Mouse (Mus musculus) G1E (cell line): ENCODE results near the gene Olfr1392. TPM values are rescaled to one million over a fixed set of nuclear protein-coding genes. Genes with fewer than 3 reads are reported as not detected.
A peak's percentile ranks its signal among the peaks of the same experiment; 100 is the strongest.

ENCODE experiments used
- ATAC-seq: 2 replicates; pipeline ENCODE4 v1.8.0; 2016; ENCODE audit warnings: mild to moderate bottlenecking; ENCODE audit not compliant: insufficient number of reproducible peaks, poor library complexity, low FRiP score, severe bottlenecking; ENCODE audit errors: extremely low read depth
- DNase-seq: peaks from one replicate; pipeline ENCODE4 v3.0.0; 2012; ENCODE audit warnings: low spot score
- H3K27me3 ChIP-seq: 2 replicates; pipeline ENCODE4 v1.6.1; 2012; ENCODE audit warnings: mild to moderate bottlenecking, low read length, inconsistent platforms; ENCODE audit not compliant: insufficient read depth
- H3K36me3 ChIP-seq: replicated peaks from 2 replicates; pipeline ENCODE3; 2012; ENCODE audit warnings: mild to moderate bottlenecking, inconsistent platforms
- H3K4me1 ChIP-seq: 2 replicates; pipeline ENCODE4 v1.6.1; 2012; ENCODE audit warnings: low read depth, low read length, inconsistent platforms, mixed read lengths; ENCODE audit not compliant: insufficient read depth
- H3K4me3 ChIP-seq: 2 replicates; pipeline ENCODE4 v1.5.1; 2012; ENCODE audit warnings: low read depth, mild to moderate bottlenecking, inconsistent platforms, low read length, moderate library complexity, mixed read lengths
- H3K9me3 ChIP-seq: replicated peaks from 2 replicates; pipeline ENCODE4 v1.6.1; 2012; ENCODE audit warnings: inconsistent platforms
- CTCF ChIP-seq: IDR thresholded peaks from 2 replicates; pipeline ENCODE4 v1.5.1; 2012; ENCODE audit warnings: low read depth, low read length, inconsistent platforms, mixed read lengths
- GATA1 ChIP-seq: IDR thresholded peaks from 2 replicates; pipeline ENCODE4 v1.6.1; 2012; ENCODE audit warnings: borderline replicate concordance, low read length, inconsistent platforms, mixed read lengths
- GATA2 ChIP-seq: IDR thresholded peaks from 2 replicates; pipeline ENCODE4 v1.6.1; 2012; ENCODE audit warnings: low read depth, low read length, inconsistent platforms, borderline replicate concordance
- POLR2AphosphoS5 ChIP-seq: IDR thresholded peaks from 2 replicates; pipeline ENCODE4 v1.6.1; 2012; ENCODE audit warnings: low read depth, low read length, inconsistent platforms; ENCODE audit not compliant: insufficient replicate concordance
- TAL1 ChIP-seq: conservative IDR thresholded peaks from 2 replicates; pipeline ENCODE4 v1.6.1; 2012; ENCODE audit warnings: low read depth, low read length, inconsistent platforms, mixed read lengths
- polyA plus RNA-seq: library from polyadenylated mRNA; stranded (reverse); fragments of >175 nt; gene quantifications from 2 replicates; pipeline ENCODE4 v1.2.3, GENCODE M21; 2012
- total RNA-seq, 2 experiments: library from RNA; stranded (forward) in 1 of 2; stranded (reverse) in 1 of 2; fragments of 200-1000 nt in 1 of 2; fragments of >200 nt in 1 of 2; fragmentation: Nextera tagmentation in 1 of 2; gene quantifications; 2 replicates each; pipeline ENCODE4 v1.2.3; 2014 to 2017

Olfr1392 gene
- total and polyA plus RNA-seq, 3 experiments: 0.11 TPM; not detected in 2

DNA sequence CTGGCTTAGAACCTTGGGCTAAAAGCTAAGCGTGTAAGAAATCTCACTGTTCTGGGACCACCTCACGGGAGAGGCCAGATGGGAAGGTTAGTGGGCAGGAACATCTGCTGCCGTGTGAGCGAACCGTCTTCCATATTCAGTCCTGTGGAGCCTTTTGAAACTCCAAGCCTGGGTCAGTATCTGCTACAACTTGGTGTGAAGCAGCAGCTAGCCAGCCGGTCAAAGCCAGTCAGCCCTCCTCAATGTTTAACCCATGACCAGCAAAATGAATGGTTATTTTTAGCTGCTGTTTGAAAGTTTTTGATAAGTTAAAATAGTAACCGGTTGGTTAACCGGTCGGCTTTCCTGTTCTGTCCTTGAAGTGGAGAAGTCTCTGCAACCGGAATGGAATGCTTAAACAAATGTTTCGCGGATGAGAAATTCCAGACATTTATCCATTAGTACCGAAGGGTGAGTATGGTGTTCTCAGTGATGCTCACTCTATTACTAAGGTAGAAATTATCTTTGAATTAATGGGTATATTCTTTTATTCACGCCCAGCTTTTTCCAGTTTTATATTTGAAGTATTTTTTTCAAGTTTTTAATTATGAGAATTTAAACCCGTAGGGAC lies 17.0 kb upstream of the Olfr1392 start:
- ATAC-seq (no peak), DNase-seq (no peak)
- H3K4me1 ChIP-seq: peaks cover 11% of the 10 kb centered on the region
- H3K4me3 ChIP-seq: no peak overlapping the region
- no peaks in the 10 kb centered on the region for H3K9me3 ChIP-seq
- peaks cover 38% of the 10 kb centered on the region for H3K36me3 ChIP-seq
- peaks cover 9% of the 10 kb centered on the region for H3K27me3 ChIP-seq
- no peak for TF ChIP-seq GATA2
- TF ChIP-seq GATA1: no peak
- TF ChIP-seq CTCF: no peak
- TF ChIP-seq TAL1: no peak
- no peak for TF ChIP-seq POLR2AphosphoS5

DNA sequence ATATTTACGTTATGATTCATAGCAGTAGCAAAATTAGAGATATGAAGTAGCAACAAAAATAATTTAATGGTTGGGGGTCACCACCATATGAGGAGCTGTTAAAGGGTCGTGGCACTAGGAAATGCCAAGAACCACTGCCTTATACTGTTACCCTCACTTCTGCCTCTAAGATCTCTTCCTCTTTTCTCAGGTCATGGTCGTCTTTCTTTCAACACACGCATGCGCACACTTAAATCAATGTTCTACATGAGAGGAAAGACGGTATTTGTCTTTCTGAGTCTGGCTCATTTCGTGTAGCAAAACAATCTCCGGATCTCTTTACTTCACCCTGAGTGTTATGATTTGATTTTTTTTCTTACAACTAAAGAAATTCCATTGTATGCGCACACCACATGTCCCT lies 15.3 kb upstream of the Olfr1392 start:
- TF ChIP-seq CTCF (no peak), GATA1 (no peak), GATA2 (no peak), POLR2AphosphoS5 (no peak), TAL1 (no peak)
- no peak for ATAC-seq

DNA sequence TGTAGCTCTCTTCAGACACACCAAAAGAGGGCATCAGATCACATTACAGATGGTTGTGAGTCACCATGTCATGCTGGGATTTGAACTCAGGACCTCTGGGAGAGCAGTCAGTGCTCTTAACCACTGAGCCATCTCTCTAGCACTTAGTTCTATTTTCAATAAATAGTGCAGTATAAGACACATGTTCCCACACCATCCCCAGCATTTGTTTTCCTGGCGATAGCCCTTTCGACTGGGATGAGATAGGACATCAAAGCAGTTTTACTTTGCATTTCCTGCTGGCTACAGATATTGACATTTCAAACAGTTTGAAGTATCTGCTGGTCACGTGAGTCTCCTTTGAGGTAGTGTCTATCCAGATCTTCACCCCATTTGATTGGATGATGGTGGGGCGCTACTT lies 14.7 kb upstream of the Olfr1392 start:
- TF ChIP-seq TAL1: no peak
- no peak for TF ChIP-seq GATA2
- no peak for TF ChIP-seq CTCF
- no peak for TF ChIP-seq POLR2AphosphoS5
- no peak for TF ChIP-seq GATA1
- no peak overlapping the region for H3K4me3 ChIP-seq
- no peaks in the 10 kb centered on the region for H3K4me1 ChIP-seq
- DNase-seq (no peak), ATAC-seq (no peak)
- peaks cover 16% of the 10 kb centered on the region for H3K36me3 ChIP-seq
- H3K27me3 ChIP-seq: peaks cover 12% of the 10 kb centered on the region
- H3K9me3 ChIP-seq: no peaks in the 10 kb centered on the region

More for the DNA sequence above, 15.3 kb upstream of the Olfr1392 start:
- Histone ChIP-seq H3K27me3 (peaks cover 12% of the 10 kb centered on the region), H3K36me3 (peaks cover 22% of the 10 kb centered on the region), H3K4me1 (peaks cover 1% of the 10 kb centered on the region), H3K9me3 (no peaks in the 10 kb centered on the region), H3K4me3 (no peak overlapping the region)
- DNase-seq: no peak

DNA sequence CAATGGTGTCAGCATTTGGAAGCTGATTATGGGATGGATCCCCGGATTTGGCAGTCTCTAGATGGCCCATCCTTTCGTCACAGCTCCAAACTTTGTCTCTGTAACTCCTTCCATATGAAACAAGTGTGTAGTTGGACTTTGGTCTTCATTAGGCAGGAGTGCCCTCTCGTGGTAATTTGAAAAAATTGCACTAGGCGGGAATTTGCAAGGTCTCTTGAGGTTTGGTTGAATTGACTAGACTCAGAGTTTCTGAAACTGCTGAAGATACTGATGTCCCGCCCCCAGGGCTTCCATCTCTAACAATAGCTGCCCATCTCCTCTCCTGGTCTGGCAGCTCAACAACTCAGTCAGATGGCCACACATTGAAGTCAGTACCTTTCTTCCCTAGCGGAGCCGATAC lies 13.7 kb upstream of the Olfr1392 start:
- Histone ChIP-seq H3K4me1 (no peaks in the 10 kb centered on the region), H3K36me3 (peaks cover 10% of the 10 kb centered on the region), H3K4me3 (no peak overlapping the region), H3K9me3 (no peaks in the 10 kb centered on the region), H3K27me3 (peaks cover 12% of the 10 kb centered on the region)
- DNase-seq (peak; percentile 42), ATAC-seq (no peak; the same call in 1 of the 2 replicates)
- no peak for TF ChIP-seq GATA2
- no peak for TF ChIP-seq GATA1
- peak; percentile 41; the same call in 1 of the 2 replicates for TF ChIP-seq CTCF
- TF ChIP-seq POLR2AphosphoS5: no peak
- no peak for TF ChIP-seq TAL1

DNA sequence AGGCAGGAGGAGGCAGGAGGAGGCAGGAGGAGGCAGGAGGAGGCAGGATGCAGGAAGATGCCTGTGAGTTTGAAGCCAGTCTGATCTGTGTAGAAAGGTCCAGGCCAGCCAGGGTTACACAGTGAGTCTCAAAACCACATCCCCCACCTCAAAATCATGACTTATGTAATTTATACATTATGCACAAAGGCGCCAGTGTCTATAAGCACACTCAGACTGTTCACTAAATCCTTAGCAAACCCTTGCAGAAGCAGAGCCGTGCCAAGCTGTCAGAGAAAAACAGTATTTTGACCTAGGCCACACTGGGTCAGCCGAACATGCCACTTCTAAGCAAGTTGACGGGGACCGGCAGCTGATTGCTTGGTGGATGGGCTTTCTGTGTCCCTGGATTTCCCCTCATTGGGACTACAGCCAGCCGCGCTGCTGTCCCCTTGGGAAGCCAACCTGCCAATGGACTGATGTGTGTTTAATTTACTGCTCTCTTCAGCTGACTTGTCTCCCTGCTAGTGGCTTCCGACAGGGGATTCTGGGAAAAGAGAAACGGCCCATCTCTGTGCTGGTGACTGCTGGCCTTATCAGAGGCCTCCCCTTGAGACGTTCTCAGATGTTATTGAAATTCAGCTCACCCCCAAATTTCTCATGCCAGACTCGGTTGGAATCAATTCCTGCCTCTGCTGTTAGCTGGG lies 11.1 kb upstream of the Olfr1392 start:
- ATAC-seq: no peak
- H3K4me1 ChIP-seq: peaks cover 7% of the 10 kb centered on the region

DNA sequence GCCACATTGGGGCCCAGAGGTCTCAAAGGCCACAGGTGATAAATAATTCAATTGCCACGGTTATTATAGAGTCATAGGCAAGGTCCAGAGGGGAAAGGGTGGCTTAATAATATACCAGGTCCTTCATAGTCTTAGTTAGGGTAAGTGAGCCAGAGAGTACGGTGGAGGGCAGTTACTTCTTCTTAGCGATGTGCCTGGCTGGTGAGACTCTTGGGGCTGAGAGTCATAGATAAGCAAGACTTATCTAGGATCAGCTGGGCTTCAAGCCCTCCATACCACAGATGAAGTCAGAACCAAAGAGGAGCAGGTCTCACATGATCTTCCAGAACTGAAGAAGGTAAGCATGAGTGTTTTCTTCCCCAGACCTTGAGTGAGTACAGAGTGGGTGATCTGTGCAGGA lies 6.9 kb upstream of the Olfr1392 start, which contains the start of gene Olfr1393:
Gene Olfr1393 (plus strand): TSS at position 83 of the 400 bp plus-strand sequence.
- TF ChIP-seq TAL1 (no peak), GATA1 (no peak), GATA2 (no peak), CTCF (no peak), POLR2AphosphoS5 (no peak)
- Histone ChIP-seq H3K4me1 (peaks cover 7% of the 10 kb centered on the region), H3K9me3 (no peaks in the 10 kb centered on the region), H3K4me3 (no peak within 1 kb of the TSS), H3K36me3 (no peaks in the 10 kb centered on the region), H3K27me3 (peaks cover 3% of the 10 kb centered on the region; the same call in 1 of the 2 replicates)
- peak; percentile 87 for ATAC-seq
- no peak for DNase-seq

More for the DNA sequence above, 11.1 kb upstream of the Olfr1392 start:
- Histone ChIP-seq H3K36me3 (no peaks in the 10 kb centered on the region), H3K4me3 (no peak overlapping the region), H3K9me3 (no peaks in the 10 kb centered on the region), H3K27me3 (peaks cover 12% of the 10 kb centered on the region)
- DNase-seq: no peak
- no peak for TF ChIP-seq POLR2AphosphoS5
- no peak for TF ChIP-seq TAL1
- no peak for TF ChIP-seq CTCF
- TF ChIP-seq GATA1: no peak
- TF ChIP-seq GATA2: no peak
